Mouse (Mus musculus): ENCODE results near the gene Usp42. TPM values are rescaled to one million over a fixed set of nuclear protein-coding genes. Genes with fewer than 3 reads are reported as not detected.

Usp42 gene
- 1 to 10 TPM; 8.1 to 8.3 TPM for total RNA-seq (2021)
- long read RNA-seq, experiment 1, partial matches to known transcripts: 7 of 7 reads
- long read RNA-seq, experiment 1, other reads (novel, unspliced or antisense): 0 of 7 reads
- long read RNA-seq, experiment 2, partial matches to known transcripts: 6 of 7 reads
- long read RNA-seq, experiment 2, other reads (novel, unspliced or antisense): 1 of 7 reads

GRCm38 (mm10) chr5:143732180-143732891 is at the start of gene Usp42:
Usp42 (minus strand) TSS chr5:143732280.
- peak; percentile 96 to 97 for DNase-seq
- intact Hi-C loops (cut with DNase I): loop anchor here (2.0 to 5.0 kb wide), 2 partner anchors 178 to 245 kb away; no protein-coding TSS in a partner anchor

DNA sequence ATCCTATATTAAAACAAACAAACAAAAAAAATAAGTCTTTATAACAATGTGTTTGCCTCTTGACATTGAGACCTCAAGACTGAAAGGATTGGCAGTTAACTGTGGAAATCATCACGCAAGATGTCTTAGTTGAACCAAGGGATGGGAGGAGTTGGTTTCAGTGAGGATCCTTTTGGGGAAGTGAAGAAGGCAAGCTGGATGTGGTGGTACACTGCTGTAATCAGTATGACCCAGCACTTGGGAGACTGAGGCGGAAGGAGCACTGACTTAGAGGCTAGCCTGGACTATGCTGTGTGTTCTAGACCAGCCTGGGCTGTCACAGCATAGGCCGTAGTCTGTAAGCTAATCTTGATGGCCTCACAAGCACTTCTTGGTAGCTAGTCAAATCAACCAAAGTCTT is 28.4 kb upstream of the Usp42 start:
- DNase-seq: no peak

GRCm38 (mm10) chr5:143759554-143759953 is 27.5 kb upstream of the Usp42 start:
- DNase-seq: no peak
- intact Hi-C loops (cut with DNase I): no loop called here

More for the DNA sequence above, 28.4 kb upstream of the Usp42 start:
- intact Hi-C loops (cut with DNase I): no loop called here

- DNase-seq: peak; percentile 84 to 87
- intact Hi-C loops (cut with DNase I): no loop called here
Observed at GRCm38 (mm10) chr5:143757755-143758443, 25.8 kb upstream of the Usp42 start.

DNA sequence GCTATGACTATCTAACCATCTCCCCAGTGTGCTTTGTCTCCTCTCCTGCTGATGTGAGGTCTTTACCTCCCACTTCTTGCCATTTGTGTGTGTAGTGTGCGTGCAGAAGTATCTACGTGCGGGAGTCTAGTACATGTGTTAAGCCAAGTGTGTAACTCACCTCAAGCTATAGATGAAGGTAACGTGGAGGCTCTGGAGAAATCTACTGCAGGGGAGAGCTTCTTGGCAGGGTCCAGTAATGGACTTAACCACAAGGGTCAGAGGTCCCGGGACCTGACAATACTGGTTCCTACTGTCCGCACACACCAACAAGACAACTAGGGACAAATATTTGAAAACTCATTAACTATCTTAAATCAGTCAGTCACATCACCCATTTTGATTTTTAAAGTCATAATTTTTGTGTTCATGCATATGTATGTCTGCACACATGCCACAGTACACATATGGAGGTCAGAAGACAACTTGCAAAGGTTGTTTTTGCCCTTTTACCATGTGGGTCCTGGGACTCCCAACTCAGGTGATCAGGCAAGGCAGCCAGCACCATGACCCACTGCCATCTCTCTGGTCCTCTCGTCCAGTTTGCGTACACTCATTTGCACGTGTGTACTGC is 23.6 kb upstream of the Usp42 start:
- intact Hi-C loops (cut with DNase I): no loop called here
- no peak for DNase-seq

DNA sequence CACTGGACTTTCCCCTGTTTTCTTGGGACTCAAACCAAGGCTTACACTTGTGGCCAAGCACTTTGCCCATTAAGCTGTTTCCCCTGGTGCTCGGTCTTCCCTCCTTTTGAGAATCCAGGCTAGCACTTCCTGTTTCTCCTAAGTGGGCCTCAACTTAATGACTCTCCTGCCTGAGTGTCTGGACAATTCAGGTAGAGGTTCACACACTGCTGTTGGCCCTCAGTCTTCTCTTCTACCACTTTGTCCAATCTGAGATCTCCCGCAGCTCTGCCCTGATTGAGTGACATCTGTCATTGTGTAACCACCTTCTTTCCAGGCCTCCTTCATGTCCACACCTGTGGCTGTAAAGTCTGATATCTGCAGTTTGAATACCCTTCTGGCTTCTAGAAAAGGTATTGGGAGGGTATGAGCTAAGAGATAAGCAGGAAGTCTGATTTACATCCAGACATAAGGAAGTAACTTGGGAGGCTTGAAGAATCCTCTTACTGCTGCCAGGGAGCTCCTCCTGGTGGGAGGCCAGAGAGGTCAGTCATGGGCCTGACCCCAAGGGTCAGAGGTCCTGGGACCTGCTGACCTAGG is 17.6 kb upstream of the Usp42 start:
- intact Hi-C loops (cut with DNase I): no loop called here
- DNase-seq: no peak

- peak; percentile 37 to 47 for DNase-seq
- intact Hi-C loops (cut with DNase I): loop anchor here (2.0 to 5.0 kb wide), 2 partner anchors 179 to 246 kb away; no protein-coding TSS in a partner anchor
Observed at GRCm38 (mm10) chr5:143731483-143732112, 482 bp downstream of the Usp42 start.

DNA sequence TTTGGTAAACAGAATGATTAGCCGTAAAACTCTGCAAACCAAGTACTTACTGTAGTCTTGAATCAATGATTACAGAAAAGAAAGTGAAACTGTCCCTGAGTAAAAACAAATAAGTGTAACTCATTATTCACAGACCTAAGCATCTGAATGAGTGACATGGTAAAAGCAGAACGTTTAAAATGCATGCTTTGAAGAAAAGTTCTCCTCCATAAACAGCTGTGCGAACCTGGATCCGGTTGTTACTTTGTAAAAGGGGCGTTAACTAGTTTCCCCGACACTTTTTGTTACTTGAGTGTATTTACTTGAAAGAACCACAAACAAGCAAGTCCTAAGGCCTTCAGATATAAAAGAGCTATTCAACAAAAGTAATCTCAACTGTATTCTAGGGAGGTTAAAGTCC is 1.2 kb downstream of the Usp42 start:
- intact Hi-C loops (cut with DNase I): loop anchor here (5.0 kb wide), 1 partner anchor 246 kb away; no protein-coding TSS in a partner anchor
- no peak for DNase-seq

DNA sequence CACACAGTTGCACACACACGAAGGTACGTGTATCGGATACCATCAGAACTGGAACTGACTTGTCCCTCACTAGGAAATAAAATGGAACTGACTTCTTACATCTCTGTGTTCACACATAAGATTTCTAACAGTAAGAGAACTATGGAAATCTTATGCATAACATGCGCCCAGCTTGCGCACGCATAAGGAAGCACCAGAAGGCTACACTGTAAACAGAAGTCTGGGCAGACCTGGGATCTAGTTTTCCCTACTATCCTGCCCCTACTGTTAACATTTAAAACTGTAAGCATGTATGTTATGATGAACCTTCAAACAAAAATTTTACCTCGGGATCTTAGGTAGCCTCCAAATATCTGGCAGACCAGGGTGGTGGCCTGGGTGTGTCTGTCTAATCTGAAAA is 10.1 kb downstream of the Usp42 start:
- intact Hi-C loops (cut with DNase I): no loop called here

DNA sequence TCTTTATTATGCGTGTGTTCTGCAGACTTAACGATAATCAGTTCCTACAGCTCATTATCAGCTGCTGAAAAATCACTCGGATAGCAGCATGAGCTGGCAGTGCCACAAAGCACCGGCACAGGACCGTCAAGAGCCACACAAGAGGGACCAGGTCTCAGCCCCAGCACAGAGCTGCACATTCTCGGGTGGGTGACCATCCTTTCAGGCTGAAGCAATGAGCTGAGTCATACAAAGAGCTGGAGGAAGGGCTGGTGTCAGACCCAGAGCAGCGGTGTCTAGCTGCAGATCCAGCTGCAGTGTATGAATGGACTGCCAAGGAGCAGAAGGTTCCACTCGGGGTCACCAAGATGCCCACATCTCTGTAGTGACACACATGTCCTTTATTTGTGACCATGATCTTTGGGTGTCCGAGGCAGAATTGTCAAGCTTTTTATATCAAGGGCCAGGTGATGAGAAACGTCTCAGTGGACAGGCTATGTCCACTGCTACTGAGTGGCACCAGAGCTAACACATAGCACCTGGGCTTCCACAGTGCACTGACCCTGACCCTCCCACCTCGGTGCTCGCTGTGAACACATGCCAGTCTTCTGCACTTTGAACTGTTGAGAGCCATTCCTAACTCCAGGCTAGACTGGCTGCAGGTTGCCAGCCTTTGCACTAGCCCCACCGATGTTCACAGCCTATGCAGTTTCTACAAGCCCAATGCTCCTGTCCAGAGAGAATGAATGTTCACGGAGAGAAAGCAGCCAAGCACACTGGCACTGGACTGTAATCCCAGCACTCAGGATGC is 19.9 kb downstream of the Usp42 start:
- DNase-seq: no peak

More for the DNA sequence above, 10.1 kb downstream of the Usp42 start:
- no peak for DNase-seq

DNA sequence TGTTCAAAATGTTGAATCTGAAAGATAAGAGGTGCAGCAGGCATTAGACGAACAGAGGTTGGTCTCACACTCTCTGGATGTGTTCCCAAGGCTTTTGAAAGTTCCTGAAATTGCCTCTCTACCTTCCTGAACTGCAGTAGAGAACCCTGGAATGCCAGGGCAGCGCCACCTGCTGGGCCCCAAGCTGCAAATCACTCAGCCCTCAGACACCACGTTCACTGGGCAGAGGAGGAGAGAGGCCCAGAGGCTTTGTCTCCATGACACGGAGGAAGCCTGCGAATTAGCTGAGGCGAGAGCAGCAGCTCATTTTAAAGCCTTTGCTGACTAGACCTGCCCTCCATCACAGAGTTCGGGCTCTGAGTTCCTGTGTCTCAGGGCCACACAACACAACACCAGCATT is 20.8 kb downstream of the Usp42 start:
- peak; percentile 78 to 83 for DNase-seq
- intact Hi-C loops (cut with DNase I): no loop called here

More for the DNA sequence above, 19.9 kb downstream of the Usp42 start:
- intact Hi-C loops (cut with DNase I): no loop called here

- intact Hi-C loops (cut with DNase I): loop anchor here (5.0 kb wide), 1 partner anchor 35 kb away; no protein-coding TSS in a partner anchor
- DNase-seq: no peak
Observed at GRCm38 (mm10) chr5:143706822-143707200, 25.3 kb downstream of the Usp42 start.

- DNase-seq: no peak
- intact Hi-C loops (cut with DNase I): loop anchor here (5.0 kb wide), 1 partner anchor 34 kb away; no protein-coding TSS in a partner anchor
Observed at GRCm38 (mm10) chr5:143706030-143706821, 25.9 kb downstream of the Usp42 start.

DNA sequence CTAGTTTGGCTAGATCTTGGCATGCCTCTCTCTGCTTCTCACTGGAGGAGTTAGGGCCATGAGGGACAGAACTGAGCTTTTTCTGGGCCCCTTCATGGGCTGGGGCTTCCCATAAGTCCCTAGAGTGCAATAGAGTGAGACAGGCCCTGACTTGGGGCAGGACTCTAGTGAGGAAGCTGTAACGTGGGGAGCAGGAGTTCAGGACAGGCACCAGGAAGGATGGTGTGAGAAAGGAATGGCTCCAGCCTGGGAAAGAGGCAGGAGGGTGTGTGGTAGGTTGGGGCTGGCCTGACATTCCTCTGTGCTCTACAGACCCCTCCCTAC is 26.5 kb downstream of the Usp42 start:
- intact Hi-C loops (cut with DNase I): loop anchor here (5.0 kb wide), 1 partner anchor 33 kb away; no protein-coding TSS in a partner anchor
- no peak for DNase-seq

DNA sequence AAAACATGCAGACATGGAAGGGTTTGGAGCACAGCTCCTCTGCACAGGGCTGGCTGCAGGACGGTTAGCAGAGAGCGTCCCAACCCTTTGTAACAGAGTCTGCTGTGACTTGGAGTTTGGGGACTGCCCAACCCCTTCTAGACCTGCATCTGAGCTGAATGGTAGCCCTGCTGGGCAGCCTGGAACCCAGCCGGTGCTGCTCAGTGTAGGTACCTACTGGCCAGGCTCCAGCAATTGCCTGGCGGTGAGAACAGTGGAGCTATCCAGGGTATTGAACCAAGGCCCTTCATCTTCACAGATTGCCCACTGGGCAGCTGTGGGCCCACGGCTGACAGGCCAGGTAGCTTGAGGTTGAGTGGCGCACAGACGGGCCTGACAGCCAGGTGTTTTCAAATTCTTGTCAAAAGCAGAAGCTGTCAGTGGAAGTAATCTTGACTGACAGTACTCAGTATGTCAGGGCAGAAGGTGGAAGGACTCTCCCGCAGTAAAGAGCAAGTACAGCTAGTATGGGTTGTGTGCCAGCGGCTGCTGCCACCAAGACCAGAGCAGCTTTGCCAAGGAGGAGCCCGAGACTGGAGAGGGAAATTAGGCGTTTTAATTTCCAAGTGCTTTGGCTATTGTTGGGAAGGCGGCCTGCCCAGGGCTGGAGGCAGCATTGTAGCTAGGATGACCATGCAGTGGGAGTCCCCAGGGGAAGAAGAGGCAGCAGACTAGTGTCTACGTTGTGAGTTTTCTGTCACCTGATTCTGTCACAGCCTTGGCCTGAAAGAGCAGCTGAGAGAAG is 27.0 kb downstream of the Usp42 start:
- intact Hi-C loops (cut with DNase I): loop anchor here (5.0 kb wide), 1 partner anchor 33 kb away; no protein-coding TSS in a partner anchor

DNA sequence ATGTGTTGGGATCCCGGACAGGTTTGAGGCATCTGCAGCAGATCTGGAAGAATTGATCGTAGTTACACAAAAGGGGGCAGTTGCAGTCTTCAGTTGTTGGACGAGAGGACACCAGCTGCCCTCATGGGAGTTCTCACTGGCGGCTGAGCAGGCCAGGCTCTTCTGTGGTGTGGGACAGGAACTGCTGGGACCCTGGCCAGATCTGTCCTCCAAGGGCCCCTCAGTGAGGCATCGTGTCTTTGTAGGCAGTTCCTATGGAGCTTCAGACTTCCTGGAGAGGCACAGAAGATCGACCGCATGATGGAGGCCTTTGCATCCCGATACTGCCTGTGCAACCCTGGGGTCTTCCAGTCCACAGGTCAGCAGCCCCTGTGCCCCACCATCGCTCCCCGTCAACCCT is 31.0 kb downstream of the Usp42 start:
- intact Hi-C loops (cut with DNase I): no loop called here
- no peak for DNase-seq

More for the DNA sequence above, 27.0 kb downstream of the Usp42 start:
- no peak for DNase-seq

DNA sequence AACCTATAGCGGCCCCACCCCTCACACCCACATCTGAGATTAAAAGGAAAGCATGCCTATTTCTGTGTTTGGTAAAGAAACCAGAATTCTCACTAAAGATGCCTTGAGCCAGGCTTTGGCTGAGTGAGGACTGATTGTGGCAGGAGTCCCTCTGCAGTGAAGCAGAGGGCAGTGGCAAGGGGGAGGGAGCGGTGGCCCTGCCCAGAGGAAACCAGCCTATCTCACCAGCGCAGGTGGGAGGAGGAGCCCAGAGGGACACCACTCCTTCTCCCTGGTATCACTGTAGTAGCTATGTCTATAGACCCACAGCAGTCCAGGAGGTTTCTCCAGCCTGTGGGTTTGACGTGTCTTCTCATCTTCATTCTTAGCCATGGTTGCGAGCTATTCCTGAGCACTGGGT is 31.8 kb downstream of the Usp42 start:
- DNase-seq: no peak
- intact Hi-C loops (cut with DNase I): no loop called here

- DNase-seq: no peak
- intact Hi-C loops (cut with DNase I): no loop called here
Observed at GRCm38 (mm10) chr5:143698454-143698853, 33.6 kb downstream of the Usp42 start.
